Mouse (Mus musculus) spleen, adult 2 months (tissue): ENCODE results near the gene Gak.

Source experiments
- CTCF ChIP-seq: fragments of 200-500 bp; IDR thresholded peaks from 2 replicates; pipeline ENCODE4 v1.5.1; 2011; ENCODE audit warnings: mild to moderate bottlenecking, inconsistent platforms; ENCODE audit not compliant: insufficient read depth, insufficient read length, insufficient replicate concordance; ENCODE audit errors: extremely low read depth
- POLR2A ChIP-seq: fragments of 200-500 bp; IDR thresholded peaks from 2 replicates; pipeline ENCODE4 v1.6.1; 2011; ENCODE audit warnings: low read depth, low read length, inconsistent platforms

GRCm38 (mm10) chr5:108670785-108671184, 41.2 kb upstream of the Gak start:
- no peak for TF ChIP-seq POLR2A
- peak; percentile 38; the same call in 1 of the 2 replicates for TF ChIP-seq CTCF
